Mouse (Mus musculus) heart, postnatal 0 days (tissue): ENCODE measurements at regions not wholly inside any gene's neighbourhood (a gene's known extent, or its start where the extent isn't known, plus 50 kb on each side); places are given as distances from the start of the nearest gene placed in this dataset.

Source experiments
- ATAC-seq: fragments of 200-750 bp; cut with Nextera tagmentation; 2 replicates; pipeline ENCODE4 v1.8.0; 2017; ENCODE audit warnings: low read depth, moderate number of reproducible peaks, moderate library complexity; ENCODE audit not compliant: insufficient read depth
- DNase-seq: peaks from one replicate; pipeline ENCODE4 v3.0.0-alpha.2; 2016; ENCODE audit warnings: low spot score
- H3K27ac ChIP-seq: fragments of 300-500 bp; sonication (generic); 2 replicates; pipeline ENCODE4 v1.5.1; 2014; ENCODE audit warnings: low read depth, mild to moderate bottlenecking
- H3K27me3 ChIP-seq: fragments of 300-500 bp; sonication (generic); 2 replicates; pipeline ENCODE4 v1.6.1; 2014; ENCODE audit warnings: low read length, mixed read lengths; ENCODE audit not compliant: control insufficient read depth, insufficient read depth
- H3K36me3 ChIP-seq: fragments of 300-500 bp; sonication (generic); replicated peaks from 2 replicates; pipeline ENCODE4 v1.6.1; 2014; ENCODE audit warnings: low read length, mixed read lengths; ENCODE audit not compliant: control insufficient read depth, insufficient read depth
- H3K4me1 ChIP-seq: fragments of 300-500 bp; sonication (generic); 2 replicates; pipeline ENCODE4 v1.6.1; 2014; ENCODE audit warnings: antibody characterized with exemption; ENCODE audit not compliant: control insufficient read depth, insufficient read depth
- H3K4me2 ChIP-seq: fragments of 300-500 bp; sonication (generic); 2 replicates; pipeline ENCODE4 v1.6.1; 2014; ENCODE audit warnings: low read depth, mild to moderate bottlenecking, low read length, moderate library complexity
- H3K4me3 ChIP-seq: fragments of 300-500 bp; sonication (generic); 2 replicates; pipeline ENCODE4 v1.5.1; 2014; ENCODE audit warnings: low read depth, low read length
- H3K9ac ChIP-seq: fragments of 300-500 bp; sonication (generic); replicated peaks from 2 replicates; pipeline ENCODE4 v1.6.1; 2014; ENCODE audit warnings: low read depth, low read length, mixed read lengths
- H3K9me3 ChIP-seq: fragments of 300-500 bp; sonication (generic); replicated peaks from 2 replicates; pipeline ENCODE4 v1.6.1; 2016; ENCODE audit warnings: low read length; ENCODE audit not compliant: control insufficient read depth
- CTCF ChIP-seq: IDR thresholded peaks from 2 replicates; pipeline ENCODE4 v1.5.1; 2016; ENCODE audit warnings: antibody characterized with exemption, control low read depth, low read depth
- EP300 ChIP-seq: IDR thresholded peaks from 2 replicates; pipeline ENCODE4 v1.6.1; 2016; ENCODE audit warnings: antibody characterized with exemption, low read depth
- whole genome bisulfite sequencing: fragments of 180-500 bp; shearing (Covaris S2); extraction: QIAGEN DNeasy Blood & Tissue Kit; methylation state at CpG from one replicate; pipeline ENCODE4 v1.1.7; 2014; 5-methylcytosine and 5-hydroxymethylcytosine counted together

- TF ChIP-seq EP300 (no peak), CTCF (peak; percentile 52)
- no peak overlapping the region for H3K9ac ChIP-seq
- H3K4me1 ChIP-seq, result no peaks in the 10 kb centered on the region
- H3K27me3 ChIP-seq, result no peaks in the 10 kb centered on the region
- no peak for ATAC-seq
- H3K27ac ChIP-seq, result no peak overlapping the region
- H3K36me3 ChIP-seq, result no peaks in the 10 kb centered on the region
- peak; percentile 40 for DNase-seq
- H3K9me3 ChIP-seq, result no peaks in the 10 kb centered on the region
- no peak overlapping the region for H3K4me2 ChIP-seq
- no peak overlapping the region for H3K4me3 ChIP-seq
- 19% methylated on average over 4 of the region's 4 CpGs for WGBS
Observed at GRCm38 (mm10) chr19:13980988-13981630, 67.8 kb downstream of the Olfr1505 start.

- Histone ChIP-seq H3K27me3 (no peaks in the 10 kb centered on the region), H3K27ac (no peak overlapping the region), H3K4me2 (no peak overlapping the region), H3K36me3 (no peaks in the 10 kb centered on the region), H3K9me3 (no peaks in the 10 kb centered on the region), H3K9ac (no peak overlapping the region), H3K4me1 (no peaks in the 10 kb centered on the region), H3K4me3 (no peak overlapping the region)
- TF ChIP-seq EP300 (no peak), CTCF (no peak)
- no peak for ATAC-seq
- DNase-seq, result no peak
- WGBS, result 56% methylated on average over 3 of the region's 3 CpGs
Observed at GRCm38 (mm10) chr19:13982823-13983222, 69.5 kb downstream of the Olfr1505 start.
